Mouse (Mus musculus) CH12.LX (cell line): Measurements from ENCODE around the gene Sppl2a. TPM values are rescaled to one million over a fixed set of nuclear protein-coding genes. Genes with fewer than 3 reads are reported as not detected.

Experiments
- DNase-seq: peaks from one replicate; pipeline ENCODE4 v3.0.0-alpha.2; 2013; ENCODE audit errors: extremely low read depth
- H3K27ac ChIP-seq: 2 replicates; pipeline ENCODE4 v1.5.1; 2012; ENCODE audit warnings: low read depth, mild to moderate bottlenecking, control low read depth, moderate library complexity; ENCODE audit not compliant: insufficient read depth
- H3K27me3 ChIP-seq: replicated peaks from 2 replicates; pipeline ENCODE3; 2012; ENCODE audit warnings: inconsistent platforms
- H3K36me3 ChIP-seq, 2 experiments: replicated peaks in 1 of 2; 2 replicates each; pipeline versions ENCODE3 to v1.6.1; 2012; ENCODE audit warnings: inconsistent platforms in 1 of 2, low read length in 1 of 2, mild to moderate bottlenecking in 1 of 2, mixed read lengths in 1 of 2, moderate library complexity in 1 of 2; ENCODE audit not compliant: control insufficient read depth in 1 of 2, insufficient read depth in 1 of 2
- H3K4me1 ChIP-seq, 2 experiments: 2 replicates each; pipeline ENCODE4 v1.6.1; 2012; ENCODE audit warnings: inconsistent platforms in 1 of 2, moderate library complexity in 1 of 2; ENCODE audit not compliant: insufficient read depth in 2 of 2, control insufficient read depth in 1 of 2
- H3K4me2 ChIP-seq: 2 replicates; pipeline ENCODE4 v1.6.1; 2012; ENCODE audit warnings: low read depth, mild to moderate bottlenecking, control low read depth; ENCODE audit not compliant: poor library complexity, insufficient read depth, severe bottlenecking
- H3K4me3 ChIP-seq, 3 experiments: fragments of 150-350 bp in 1 of 3; sonication (generic) in 1 of 3; replicated peaks in 1 of 3; 2 replicates each; pipeline versions ENCODE3 to v1.5.1; 2011 to 2012; ENCODE audit warnings: low read depth in 2 of 3, low read length in 2 of 3, mild to moderate bottlenecking in 2 of 3, moderate library complexity in 2 of 3, control low read depth in 1 of 3, improper control_type of control experiment in 1 of 3, inconsistent platforms in 1 of 3, mixed read lengths in 1 of 3; ENCODE audit not compliant: poor library complexity in 1 of 3
- H3K79me2 ChIP-seq: replicated peaks from 2 replicates; pipeline ENCODE4 v1.6.1; 2012; ENCODE audit warnings: mild to moderate bottlenecking, moderate library complexity; ENCODE audit not compliant: control insufficient read depth, poor library complexity, insufficient read depth, severe bottlenecking; ENCODE audit errors: extremely low read depth
- H3K9ac ChIP-seq: 2 replicates; pipeline ENCODE4 v1.6.1; 2012; ENCODE audit warnings: low read depth, mild to moderate bottlenecking, control low read depth, moderate library complexity; ENCODE audit not compliant: insufficient read depth
- H3K9me3 ChIP-seq: replicated peaks from 2 replicates; pipeline ENCODE3; 2012; ENCODE audit warnings: low read length, inconsistent platforms, mixed read lengths
- CHD2 ChIP-seq: IDR thresholded peaks from 2 replicates; pipeline ENCODE4 v1.6.1; 2011; ENCODE audit warnings: low read length, improper control_type of control experiment
- CTCF ChIP-seq, 2 experiments: IDR thresholded peaks in 1 of 2; conservative IDR thresholded peaks in 1 of 2; 2 replicates each; pipeline ENCODE4 v1.5.1; 2011 to 2012; ENCODE audit warnings: low read depth in 2 of 2, low read length in 2 of 2, improper control_type of control experiment in 1 of 2, inconsistent platforms in 1 of 2, mild to moderate bottlenecking in 1 of 2, moderate library complexity in 1 of 2
- EP300 ChIP-seq: IDR thresholded peaks from 2 replicates; pipeline ENCODE4 v1.6.1; 2011; ENCODE audit warnings: low read length, improper control_type of control experiment
- GABPA ChIP-seq: IDR thresholded peaks from 2 replicates; pipeline ENCODE4 v1.6.1; 2012; ENCODE audit warnings: low read depth, low read length, improper control_type of control experiment, inconsistent platforms; ENCODE audit not compliant: insufficient replicate concordance
- JUN ChIP-seq: IDR thresholded peaks from 2 replicates; pipeline ENCODE4 v1.6.1; 2011; ENCODE audit warnings: low read depth, mild to moderate bottlenecking, low read length, improper control_type of control experiment, moderate library complexity; ENCODE audit not compliant: insufficient read depth
- JUND ChIP-seq: conservative IDR thresholded peaks from 2 replicates; pipeline ENCODE4 v1.6.1; 2011; ENCODE audit warnings: low read depth, low read length, improper control_type of control experiment
- KAT2A ChIP-seq: IDR thresholded peaks from 2 replicates; pipeline ENCODE4 v1.6.1; 2012; ENCODE audit warnings: low read length, improper control_type of control experiment, inconsistent platforms; ENCODE audit not compliant: insufficient replicate concordance
- MAFK ChIP-seq: IDR thresholded peaks from 2 replicates; pipeline ENCODE4 v1.6.1; 2011; ENCODE audit warnings: low read length, improper control_type of control experiment; ENCODE audit not compliant: insufficient replicate concordance
- MEF2A ChIP-seq: IDR thresholded peaks from 2 replicates; pipeline ENCODE4 v1.6.1; 2014; ENCODE audit warnings: low read depth, mild to moderate bottlenecking, inconsistent platforms, low read length, improper control_type of control experiment, borderline replicate concordance
- MYC ChIP-seq: IDR thresholded peaks from 2 replicates; pipeline ENCODE4 v1.6.1; 2011; ENCODE audit warnings: low read depth, mild to moderate bottlenecking, improper control_type of control experiment, low read length
- NELFE ChIP-seq: IDR thresholded peaks from 2 replicates; pipeline ENCODE4 v1.6.1; 2011; ENCODE audit warnings: low read depth, low read length, improper control_type of control experiment
- NRF1 ChIP-seq: IDR thresholded peaks from 2 replicates; pipeline ENCODE4 v1.6.1; 2014; ENCODE audit warnings: low read depth, mild to moderate bottlenecking, inconsistent platforms, low read length, improper control_type of control experiment, moderate library complexity
- PAX5 ChIP-seq: IDR thresholded peaks from 2 replicates; pipeline ENCODE4 v1.6.1; 2012; ENCODE audit warnings: low read length, inconsistent platforms, mixed read lengths
- POLR2A ChIP-seq: IDR thresholded peaks from 2 replicates; pipeline ENCODE4 v1.6.1; 2011; ENCODE audit warnings: low read depth, mild to moderate bottlenecking, improper control_type of control experiment, low read length
- POLR2AphosphoS2 ChIP-seq: IDR thresholded peaks from 2 replicates; pipeline ENCODE4 v1.6.1; 2011; ENCODE audit warnings: low read depth, low read length, improper control_type of control experiment
- RCOR1 ChIP-seq: conservative IDR thresholded peaks from 2 replicates; pipeline ENCODE4 v1.6.1; 2012; ENCODE audit warnings: low read depth, mild to moderate bottlenecking, inconsistent platforms, low read length, improper control_type of control experiment
- TCF12 ChIP-seq: IDR thresholded peaks from 2 replicates; pipeline ENCODE4 v1.6.1; 2014; ENCODE audit warnings: low read depth, mild to moderate bottlenecking, inconsistent platforms, low read length, improper control_type of control experiment
- USF1 ChIP-seq: IDR thresholded peaks from 2 replicates; pipeline ENCODE4 v1.6.1; 2014; ENCODE audit warnings: low read depth, mild to moderate bottlenecking, inconsistent platforms, low read length, improper control_type of control experiment
- USF2 ChIP-seq: conservative IDR thresholded peaks from 2 replicates; pipeline ENCODE4 v1.6.1; 2011; ENCODE audit warnings: low read depth, low read length, improper control_type of control experiment
- ZKSCAN1 ChIP-seq: IDR thresholded peaks from 2 replicates; pipeline ENCODE4 v1.6.1; 2012; ENCODE audit warnings: low read depth, inconsistent platforms, low read length, improper control_type of control experiment, borderline replicate concordance
- ZNF384 ChIP-seq: IDR thresholded peaks from 2 replicates; pipeline ENCODE4 v1.6.1; 2012; ENCODE audit warnings: low read depth, low read length, improper control_type of control experiment, inconsistent platforms
- dilution Hi-C: fragments of 300-500 bp; cut with MboI; formaldehyde crosslinking; loops from 2 replicates; pipeline ENCODE4 v1.14.3; 2020; ENCODE audit warnings: low sequenced_read_pairs; ENCODE audit not compliant: extremely low pct_unique_long_range_greater_than_20kb, extremely low pct_ligation_motif_present
- in situ Hi-C: fragments of 300-500 bp; cut with MboI; formaldehyde crosslinking; loops from 3 replicates; pipeline ENCODE4 v1.14.3; 2019; ENCODE audit warnings: low sequenced_read_pairs, low pct_ligation_motif_present, low pct_unique_long_range_greater_than_20kb, mixed read lengths
- polyA plus RNA-seq: library from polyadenylated mRNA; unstranded; fragments of >175 nt; gene quantifications from 2 replicates; pipeline ENCODE4 v1.2.1, GENCODE M21; 2012; ENCODE audit warnings: low read depth; ENCODE audit not compliant: insufficient read length
- total RNA-seq, 2 experiments: library from RNA; depleted of rRNA; stranded (reverse); fragments of 300-350 nt in 1 of 2; fragments of >200 nt in 1 of 2; gene quantifications; 2 replicates each; pipeline ENCODE4 v1.2.3; 2012 to 2014

The Sppl2a gene
- total and polyA plus RNA-seq, 3 experiments = 35.3 to 52.4 (median 37.4) TPM

DNA sequence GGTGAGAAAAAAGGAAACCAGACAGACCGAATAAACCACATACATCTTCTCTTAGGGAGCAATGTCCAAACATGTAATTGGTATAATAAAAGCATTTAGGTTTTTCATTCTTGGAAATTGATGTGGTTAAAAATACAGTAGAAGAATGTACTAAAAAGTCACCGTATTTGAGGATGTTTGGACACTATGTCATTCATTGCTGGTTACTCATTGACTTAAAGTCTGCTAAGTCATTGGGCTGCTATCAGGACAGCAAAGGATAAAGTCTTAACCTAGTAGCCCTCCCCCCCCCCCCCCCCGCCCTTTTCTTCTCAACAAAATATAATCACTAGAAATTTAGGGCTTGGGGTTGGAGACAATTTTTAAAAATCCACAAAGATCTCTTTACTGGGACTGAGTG is 15.2 kb upstream of the Sppl2a start:
- H3K27ac ChIP-seq = no peak overlapping the region
- no peak overlapping the region for H3K4me2 ChIP-seq
- H3K4me3 ChIP-seq = no peak overlapping the region
- H3K36me3 ChIP-seq = no peaks in the 10 kb centered on the region
- no peaks in the 10 kb centered on the region for H3K79me2 ChIP-seq
- no peaks in the 10 kb centered on the region for H3K4me1 ChIP-seq
- no peak for DNase-seq
- no peaks in the 10 kb centered on the region for H3K9me3 ChIP-seq
- no peak overlapping the region for H3K9ac ChIP-seq
- TF ChIP-seq MAFK (no peak), CTCF (conservative IDR thresholded peaks at IDR 0.05 in 1 of 2, IDR thresholded peaks at IDR 0.05 in 1 of 2; ENCODE audit: low read depth in 2 of 2, low read length in 2 of 2) (no peak), POLR2AphosphoS2 (no peak), ZNF384 (no peak), CHD2 (no peak), PAX5 (no peak), TCF12 (no peak), ZKSCAN1 (no peak), JUN (no peak), RCOR1 (no peak), EP300 (no peak), MEF2A (no peak), GABPA (no peak), NELFE (no peak), USF2 (no peak), NRF1 (no peak), KAT2A (no peak)
- TF ChIP-seq, all 38 proteins: peak for 0
- dilution Hi-C loops (no loop called here), in situ Hi-C loops (no loop called here)
- H3K27me3 ChIP-seq = no peaks in the 10 kb centered on the region

GRCm38 (mm10) chr2:126947646-126948045 is 14.6 kb upstream of the Sppl2a start:
- TF ChIP-seq MYC = no peak
- no peak for TF ChIP-seq POLR2A
- no peak for TF ChIP-seq USF1
- no peak for TF ChIP-seq JUND
- Histone ChIP-seq H3K4me2 (no peak overlapping the region), H3K4me1 (no peaks in the 10 kb centered on the region), H3K4me3 (no peak overlapping the region), H3K36me3 (no peaks in the 10 kb centered on the region), H3K79me2 (no peaks in the 10 kb centered on the region), H3K9ac (no peak overlapping the region), H3K27me3 (no peaks in the 10 kb centered on the region), H3K27ac (no peak overlapping the region), H3K9me3 (no peaks in the 10 kb centered on the region)
- dilution Hi-C loops = no loop called here
- DNase-seq = no peak
- in situ Hi-C loops = no loop called here
